Mouse (Mus musculus): ENCODE data around the gene Dnm1.
"Not testable (repeated sequence)": the region's sequence is repeated elsewhere in the genome, so short reads cannot be mapped to it uniquely, and the experiment has no call there.

The Dnm1 gene

GRCm38 (mm10) chr2:32353007-32353542, at the start of gene Dnm1:
Gene Dnm1 (minus strand): TSS chr2:32353338.
- DNase-seq, result peak; percentile 97 to 99

DNA sequence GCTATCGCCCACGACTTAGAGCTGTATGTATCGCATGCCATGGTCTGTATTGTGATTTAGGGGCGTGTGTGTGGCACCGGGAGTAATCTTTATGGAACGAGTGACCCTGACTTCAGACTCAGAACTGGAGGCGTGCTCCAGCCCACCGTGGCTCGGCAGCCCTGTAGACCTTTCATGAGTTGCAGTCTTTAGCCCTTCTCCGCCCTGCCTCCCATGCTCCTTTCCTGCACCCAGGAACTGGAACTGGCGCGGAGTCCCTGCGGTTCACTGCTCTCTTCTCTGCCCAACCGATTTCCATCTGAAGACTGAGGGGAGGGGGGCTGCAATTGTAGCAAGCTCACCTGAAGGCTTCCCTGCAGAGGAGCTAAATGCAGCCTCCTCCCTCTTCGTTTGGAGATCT, 43.6 kb upstream of the Dnm1 start:
- DNase-seq, result peak in 1 of 2 experiments; percentile 29

GRCm38 (mm10) chr2:32395946-32396621, 42.9 kb upstream of the Dnm1 start:
- DNase-seq, result peak; percentile 87 to 91

GRCm38 (mm10) chr2:32395484-32395945, 42.4 kb upstream of the Dnm1 start, which contains the start of gene Ptges2:
Gene Ptges2 (plus strand): TSS chr2:32395896.
- DNase-seq, result peak; percentile 95 to 96

DNA sequence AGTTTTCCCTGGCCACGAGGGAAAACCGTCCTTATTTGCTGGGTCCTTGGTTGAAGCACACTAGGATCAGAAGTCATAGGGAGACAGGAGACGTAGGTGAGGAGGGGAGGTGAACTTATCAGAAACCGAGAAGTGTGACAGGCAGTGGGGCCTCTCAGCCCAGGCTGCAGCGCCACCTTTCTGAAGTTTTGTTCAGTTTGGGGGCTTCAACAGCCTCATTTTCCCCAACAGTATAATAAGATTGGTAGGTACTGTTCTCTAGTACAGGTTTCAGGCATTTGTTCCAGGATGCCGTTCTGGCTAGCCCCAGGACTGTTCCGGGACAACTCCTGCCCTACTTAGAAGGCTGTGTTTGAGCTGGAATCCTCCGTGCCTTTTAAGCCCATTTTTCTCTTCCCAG, 41.8 kb upstream of the Dnm1 start:
- peak; percentile 40 to 49 for DNase-seq

GRCm38 (mm10) chr2:32392063-32392462, 38.9 kb upstream of the Dnm1 start:
- DNase-seq, result no peak

DNA sequence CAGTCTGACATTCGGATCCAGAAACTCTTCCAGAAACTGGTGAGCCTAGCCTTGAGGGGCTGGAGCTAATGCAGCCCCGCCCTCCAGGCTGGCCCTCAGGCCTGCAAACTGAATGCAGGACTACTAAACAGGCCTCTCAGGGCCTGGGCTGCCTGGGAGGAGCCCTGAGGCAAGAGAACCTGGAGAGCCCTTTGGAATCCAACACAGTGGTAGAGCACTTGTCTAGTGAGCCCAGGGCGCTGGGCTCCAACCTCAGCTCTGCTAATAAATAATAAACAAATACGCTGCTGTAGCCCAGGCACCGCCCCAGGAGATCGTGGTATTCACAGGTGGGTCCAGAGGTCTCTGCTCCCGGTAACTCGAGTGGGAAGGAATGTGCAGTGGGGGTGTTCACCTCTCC, 37.7 kb upstream of the Dnm1 start:
- DNase-seq, result no peak

DNA sequence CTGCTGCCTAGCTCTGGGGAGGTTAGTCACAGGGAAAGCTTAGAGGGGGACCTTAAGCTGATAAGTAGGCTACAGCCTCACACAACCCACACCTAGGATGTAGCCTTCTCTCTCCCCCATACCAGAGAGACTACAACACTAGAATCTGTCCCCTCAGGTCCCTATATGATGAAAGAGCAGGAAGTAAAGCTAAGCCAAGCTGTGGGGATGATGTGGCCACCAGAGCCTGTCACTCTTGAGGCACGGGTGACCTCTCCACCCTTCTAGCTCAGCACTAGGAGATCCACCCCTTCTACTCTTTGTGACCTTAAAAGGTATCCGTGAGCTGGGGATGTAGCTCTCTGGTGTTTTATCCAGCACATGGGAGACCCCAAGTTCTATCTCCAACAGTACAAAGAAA, 36.0 kb upstream of the Dnm1 start:
- no peak for DNase-seq

- no peak for DNase-seq
Measured at GRCm38 (mm10) chr2:32387706-32388490, 34.8 kb upstream of the Dnm1 start, which contains the start of gene Lcn2. Gene Lcn2 (minus strand): TSS chr2:32388252.

DNA sequence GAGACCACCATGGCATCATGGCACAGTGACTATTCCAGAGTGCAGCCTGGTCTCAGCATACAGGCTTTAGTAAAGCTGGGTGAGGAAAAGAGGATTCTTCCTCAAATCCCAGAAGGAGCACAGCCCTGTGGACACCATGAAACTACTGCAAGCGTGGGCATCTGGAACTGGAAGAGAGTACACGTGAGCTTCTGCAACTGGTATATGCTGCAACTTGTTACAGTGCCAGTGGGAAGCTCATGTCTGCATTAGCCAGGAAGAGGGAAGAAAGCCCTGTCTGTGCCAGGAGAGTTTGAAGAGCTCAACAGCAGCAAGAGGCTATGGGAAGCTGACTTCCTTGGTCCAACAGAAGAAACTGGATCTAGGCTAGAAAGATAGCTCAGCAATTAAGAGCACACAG, 29.6 kb upstream of the Dnm1 start:
- DNase-seq, result no peak

DNA sequence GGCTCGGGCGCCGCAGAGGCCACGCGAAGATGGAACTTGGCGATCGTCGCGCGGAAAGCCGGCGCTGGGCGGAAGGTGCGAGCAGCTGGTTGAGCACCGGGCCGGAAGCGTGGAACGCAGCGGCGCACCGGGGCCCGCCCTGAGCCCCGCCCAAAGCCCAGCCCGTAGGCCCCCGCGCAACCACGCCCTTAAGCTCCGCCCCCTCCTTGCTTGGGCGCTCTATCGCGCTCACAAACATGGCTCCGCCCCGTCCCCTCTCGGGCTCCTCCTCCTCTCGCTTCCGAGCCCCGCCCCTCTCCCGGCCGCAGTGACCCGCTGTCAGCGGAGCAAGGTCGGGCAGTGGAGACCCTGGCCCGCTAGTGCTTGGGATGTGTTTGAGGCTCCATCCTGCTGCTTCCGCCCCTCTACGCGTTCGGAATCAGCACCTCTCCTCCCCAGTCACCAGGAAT, 28.7 kb upstream of the Dnm1 start, which contains the start of gene 1110008P14Rik:
TSS of gene 1110008P14Rik (minus strand) at position 164 of the 449 bp plus-strand sequence.
- peak; percentile 96 to 97 for DNase-seq

DNA sequence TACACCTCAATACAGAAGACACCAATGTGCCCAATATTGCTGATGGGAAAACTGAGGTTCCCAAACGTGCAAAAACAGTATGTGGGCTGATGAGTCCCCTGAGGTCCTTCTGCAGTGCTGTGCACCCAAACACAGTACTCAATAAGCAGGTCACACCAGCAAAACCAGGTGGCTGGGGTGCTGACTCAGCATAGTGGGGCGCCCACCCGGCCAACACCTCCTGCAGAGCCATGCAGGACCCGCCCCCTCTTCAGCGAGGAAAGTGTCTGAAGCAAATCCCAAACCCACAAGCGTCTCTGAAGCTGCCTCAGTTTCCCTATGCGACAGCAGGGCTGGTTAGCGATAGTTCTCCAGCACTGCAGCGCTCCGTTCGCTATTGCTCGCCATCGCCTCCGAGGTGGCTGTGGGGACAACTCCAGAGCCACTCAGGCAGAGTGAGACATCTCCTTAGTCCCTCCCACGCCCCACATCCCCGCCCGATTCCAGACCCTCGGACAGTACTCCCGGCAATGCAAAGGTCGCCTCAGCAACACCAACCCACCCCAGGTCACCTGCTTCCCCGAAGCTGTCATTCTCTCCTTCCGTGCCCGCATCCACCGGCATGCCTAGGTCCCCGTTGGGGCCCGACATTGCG, 28.1 kb upstream of the Dnm1 start:
- no peak for DNase-seq

DNA sequence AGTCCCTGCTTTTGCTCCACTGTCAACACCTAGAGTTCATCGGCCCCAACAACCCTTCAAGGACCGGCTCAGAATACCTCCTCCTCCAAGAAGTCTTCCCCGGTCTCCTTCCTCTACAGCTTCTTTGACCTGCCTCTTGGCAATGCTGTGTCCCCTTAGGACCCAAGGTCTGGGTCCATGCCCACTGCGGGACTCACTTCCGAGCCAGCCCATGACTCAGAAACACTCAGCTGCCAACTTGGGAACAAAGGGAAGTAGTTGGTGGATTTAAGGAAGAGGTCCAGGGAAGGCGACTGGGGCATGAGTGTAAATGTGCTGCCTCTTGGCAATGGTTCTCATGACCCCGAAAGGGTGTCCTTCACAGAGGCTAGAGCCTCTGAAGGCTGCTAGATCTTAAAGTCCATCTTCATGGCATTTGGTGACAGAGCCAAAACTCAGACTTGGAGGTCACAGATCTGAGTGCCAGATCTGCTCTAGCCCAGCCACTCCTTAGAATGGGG, 26.9 kb upstream of the Dnm1 start:
- DNase-seq, result peak in 1 of 2 experiments; percentile 21

DNA sequence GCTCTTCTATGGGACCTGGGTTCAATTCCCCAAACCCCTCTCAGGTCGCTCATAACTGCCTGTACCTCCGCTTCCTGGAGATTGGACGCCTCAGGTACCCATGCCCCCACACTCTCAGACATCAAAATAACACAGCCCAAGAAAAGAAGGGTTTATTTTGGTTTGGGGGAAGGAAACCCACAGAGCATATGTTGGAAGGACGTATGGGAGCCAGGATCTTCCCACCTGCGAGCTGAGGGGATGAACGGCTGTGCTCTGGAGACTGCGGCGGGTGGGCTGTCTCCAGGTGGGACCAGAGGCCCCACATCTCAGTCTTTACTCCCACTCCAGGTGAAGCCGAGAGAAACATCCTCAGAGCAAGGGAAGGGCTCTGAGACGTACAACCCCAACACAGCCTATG, 23.8 kb upstream of the Dnm1 start:
- no peak for DNase-seq

DNA sequence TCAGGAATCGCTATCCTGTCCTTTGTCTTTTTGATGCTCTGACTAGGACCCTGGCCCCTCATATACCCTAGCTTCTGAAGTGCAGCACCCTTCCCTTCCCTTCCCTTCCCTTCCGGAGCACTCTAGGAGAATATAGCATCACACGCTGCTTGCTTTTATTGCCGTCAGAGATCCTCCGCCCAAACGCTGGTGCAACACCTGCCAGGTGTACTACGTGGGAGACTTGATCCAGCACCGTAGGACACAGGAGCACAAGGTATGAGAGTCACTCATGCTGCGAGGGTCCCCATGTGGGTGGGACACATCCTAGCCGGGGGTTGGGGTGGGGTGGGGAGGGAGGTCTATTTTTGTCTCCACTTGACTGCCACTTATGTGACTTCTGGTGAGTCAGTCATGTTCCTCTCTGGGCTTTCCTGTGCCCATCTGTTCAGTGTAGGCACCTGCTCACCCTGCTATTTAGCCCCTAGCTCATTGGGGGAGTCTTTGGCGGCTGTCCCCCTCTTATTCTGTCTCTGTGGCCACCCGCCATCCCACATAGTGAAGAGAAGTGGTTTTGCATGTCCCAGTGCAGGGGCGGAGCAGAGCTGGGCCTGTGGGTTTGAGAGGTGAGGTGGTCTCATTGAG, 22.3 kb upstream of the Dnm1 start:
- no peak for DNase-seq

DNA sequence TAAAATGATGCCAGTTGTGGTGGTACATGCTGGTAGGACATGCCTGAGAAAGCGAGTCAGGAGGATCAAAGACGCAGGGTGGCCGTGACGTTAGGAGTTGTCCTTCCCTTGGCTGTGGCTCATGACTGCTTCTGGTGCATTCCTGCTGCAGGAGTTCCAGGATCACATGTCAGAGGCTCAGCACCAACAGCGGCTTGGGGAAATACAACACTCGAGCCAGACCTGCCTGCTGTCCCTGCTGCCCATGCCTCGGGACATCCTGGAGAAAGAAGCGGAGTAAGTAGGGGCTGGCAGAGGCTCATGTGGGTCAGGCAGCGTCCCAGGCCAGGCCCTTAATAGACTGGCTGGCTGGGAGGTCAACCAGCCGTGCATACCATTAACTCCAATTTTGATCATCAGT, 21.1 kb upstream of the Dnm1 start:
- DNase-seq, result no peak

- no peak for DNase-seq
Measured at GRCm38 (mm10) chr2:32367315-32367714, 14.2 kb upstream of the Dnm1 start.

GRCm38 (mm10) chr2:32364121-32364520, 11.0 kb upstream of the Dnm1 start:
- DNase-seq, result no peak

DNA sequence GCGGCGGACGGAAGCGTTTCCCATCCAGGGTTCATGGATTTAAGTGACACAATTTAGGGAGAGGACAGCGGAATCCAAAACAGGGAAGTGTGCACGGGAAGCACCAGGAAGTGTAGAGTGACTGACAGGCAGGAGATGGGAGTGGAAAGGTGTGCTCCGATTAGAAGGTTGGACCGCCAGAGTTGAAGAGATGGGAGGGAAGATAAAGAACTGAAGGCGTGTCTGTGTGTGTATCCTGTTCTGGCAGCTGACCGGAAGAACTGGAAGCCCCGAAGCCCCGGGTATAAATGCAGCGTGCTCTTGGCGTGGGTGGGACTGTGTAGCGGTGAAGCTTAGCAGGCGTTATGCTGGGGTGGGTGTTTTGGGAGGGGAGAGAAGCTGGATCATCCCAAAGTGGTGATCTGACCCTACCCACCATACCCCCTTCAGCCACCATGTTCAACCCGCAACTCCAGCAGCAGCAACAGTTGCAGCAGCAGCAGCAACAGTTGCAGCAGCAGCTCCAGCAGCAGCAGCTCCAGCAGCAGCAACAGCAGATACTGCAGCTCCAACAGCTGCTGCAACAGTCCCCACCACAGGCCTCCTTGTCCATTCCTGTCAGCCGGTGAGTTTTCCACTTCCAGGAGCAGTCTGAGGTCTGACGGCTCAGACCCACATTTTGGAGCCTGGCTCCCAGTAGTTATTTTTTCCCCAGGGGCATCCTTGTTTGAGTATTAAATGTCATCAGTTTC, 10.4 kb upstream of the Dnm1 start:
- peak in 1 of 2 experiments; percentile 12 for DNase-seq

- DNase-seq, result peak; percentile 97 to 98
Measured at GRCm38 (mm10) chr2:32362817-32363340, 9.7 kb upstream of the Dnm1 start.

DNA sequence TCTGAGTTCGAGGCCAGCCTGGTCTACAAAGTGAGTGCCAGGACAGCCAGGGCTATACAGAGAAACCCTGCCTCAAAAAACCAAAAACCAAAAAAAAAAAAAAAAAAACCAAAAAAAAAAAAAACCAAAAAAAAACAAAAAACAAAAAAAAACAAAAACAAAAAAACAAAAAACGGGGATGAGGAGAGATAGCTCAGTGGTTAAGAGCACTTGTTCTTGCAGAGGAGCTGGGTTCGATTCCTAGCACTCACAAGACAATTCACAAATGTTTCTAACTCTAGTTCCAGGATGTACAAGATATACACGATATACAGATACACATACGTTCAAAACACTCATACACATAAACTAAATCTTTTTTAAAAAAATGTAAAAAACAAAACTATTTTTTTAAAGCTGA, 9.1 kb upstream of the Dnm1 start:
- not testable (repeated sequence) for DNase-seq

Measured in cerebellum, postnatal 14 days (tissue).